Mouse (Mus musculus): ENCODE data around the gene Slamf9. TPM values are rescaled to one million over a fixed set of nuclear protein-coding genes. Genes with fewer than 3 reads are reported as not detected.

The Slamf9 gene
- 0.27 and 0.40 TPM in 2 replicates for polyA plus RNA-seq (2016; fragmentation: Nextera tagmentation; extraction: Ambion mirVana)

GRCm38 (mm10) chr1:172475054-172475741, at the start of gene Slamf9:
Slamf9 (plus strand) TSS chr1:172475358.
- Histone ChIP-seq H3K36me3 (no peaks in the 10 kb centered on the region), H3K4me3 (no peak within 1 kb of the TSS), H3K9me3 (replicated peaks) (no peaks in the 10 kb centered on the region), H3K27me3 (no peaks in the 10 kb centered on the region), H3K9ac (no peak within 1 kb of the TSS), H3K4me2 (replicated peaks) (no peak within 1 kb of the TSS), H3K4me1 (no peaks in the 10 kb centered on the region), H3K27ac (no peak within 1 kb of the TSS)
- WGBS: 74% methylated on average over 7 of the region's 7 CpGs
- ATAC-seq (ENCODE audit: low FRiP score): no peak

- no peaks in the 10 kb centered on the region for H3K9me3 ChIP-seq (replicated peaks)
- H3K4me3 ChIP-seq: no peak overlapping the region
- no peak overlapping the region for H3K27ac ChIP-seq
- no peaks in the 10 kb centered on the region for H3K4me1 ChIP-seq
- no peak overlapping the region for H3K9ac ChIP-seq
- no peaks in the 10 kb centered on the region for H3K36me3 ChIP-seq
- 48% methylated on average over 1 of the region's 1 CpGs for WGBS
- no peak for ATAC-seq (ENCODE audit: low FRiP score)
- no peaks in the 10 kb centered on the region for H3K27me3 ChIP-seq
- no peak overlapping the region for H3K4me2 ChIP-seq (replicated peaks)
Observed at GRCm38 (mm10) chr1:172426419-172426818, 48.7 kb upstream of the Slamf9 start.

GRCm38 (mm10) chr1:172427841-172428240, 47.3 kb upstream of the Slamf9 start:
- no peak overlapping the region for H3K9ac ChIP-seq
- H3K36me3 ChIP-seq: no peaks in the 10 kb centered on the region
- H3K4me2 ChIP-seq (replicated peaks): no peak overlapping the region
- H3K4me3 ChIP-seq: no peak overlapping the region
- WGBS: 92% methylated on average over 3 of the region's 3 CpGs
- no peak overlapping the region for H3K27ac ChIP-seq
- no peaks in the 10 kb centered on the region for H3K9me3 ChIP-seq (replicated peaks)
- H3K4me1 ChIP-seq: no peaks in the 10 kb centered on the region
- ATAC-seq (ENCODE audit: low FRiP score): no peak
- H3K27me3 ChIP-seq: no peaks in the 10 kb centered on the region

- ATAC-seq (ENCODE audit: low FRiP score): no peak
- no peak overlapping the region for H3K9ac ChIP-seq
- 71% methylated on average over 1 of the region's 1 CpGs for WGBS
- no peaks in the 10 kb centered on the region for H3K36me3 ChIP-seq
- no peak overlapping the region for H3K27ac ChIP-seq
- no peak overlapping the region for H3K4me2 ChIP-seq (replicated peaks)
- no peaks in the 10 kb centered on the region for H3K27me3 ChIP-seq
- no peak overlapping the region for H3K4me3 ChIP-seq
- no peaks in the 10 kb centered on the region for H3K4me1 ChIP-seq
- no peaks in the 10 kb centered on the region for H3K9me3 ChIP-seq (replicated peaks)
Observed at GRCm38 (mm10) chr1:172428614-172429013, 46.5 kb upstream of the Slamf9 start.

GRCm38 (mm10) chr1:172430731-172431220, 44.4 kb upstream of the Slamf9 start:
- no peak overlapping the region for H3K27ac ChIP-seq
- H3K4me3 ChIP-seq: no peak overlapping the region
- no peak overlapping the region for H3K9ac ChIP-seq
- no peak for ATAC-seq (ENCODE audit: low FRiP score)
- H3K4me1 ChIP-seq: no peaks in the 10 kb centered on the region
- no peaks in the 10 kb centered on the region for H3K27me3 ChIP-seq
- H3K9me3 ChIP-seq (replicated peaks): no peaks in the 10 kb centered on the region
- WGBS: 55% methylated on average over 9 of the region's 9 CpGs
- H3K36me3 ChIP-seq: no peaks in the 10 kb centered on the region
- H3K4me2 ChIP-seq (replicated peaks): no peak overlapping the region

GRCm38 (mm10) chr1:172431836-172432586, 43.1 kb upstream of the Slamf9 start:
- no peak overlapping the region for H3K9ac ChIP-seq
- H3K27ac ChIP-seq: no peak overlapping the region
- H3K36me3 ChIP-seq: no peaks in the 10 kb centered on the region
- no peak overlapping the region for H3K4me2 ChIP-seq (replicated peaks)
- H3K27me3 ChIP-seq: no peaks in the 10 kb centered on the region
- WGBS: 51% methylated on average over 4 of the region's 4 CpGs
- ATAC-seq (ENCODE audit: low FRiP score): no peak
- no peaks in the 10 kb centered on the region for H3K9me3 ChIP-seq (replicated peaks)
- H3K4me3 ChIP-seq: no peak overlapping the region
- no peaks in the 10 kb centered on the region for H3K4me1 ChIP-seq

- no peak overlapping the region for H3K4me3 ChIP-seq
- no peaks in the 10 kb centered on the region for H3K4me1 ChIP-seq
- no peak for ATAC-seq (ENCODE audit: low FRiP score)
- H3K36me3 ChIP-seq: no peaks in the 10 kb centered on the region
- no peak overlapping the region for H3K27ac ChIP-seq
- H3K27me3 ChIP-seq: no peaks in the 10 kb centered on the region
- H3K4me2 ChIP-seq (replicated peaks): no peak overlapping the region
- H3K9me3 ChIP-seq (replicated peaks): no peaks in the 10 kb centered on the region
- no peak overlapping the region for H3K9ac ChIP-seq
- 89% methylated on average over 3 of the region's 3 CpGs for WGBS
Observed at GRCm38 (mm10) chr1:172432587-172432955, 42.6 kb upstream of the Slamf9 start.

- Histone ChIP-seq H3K4me1 (no peaks in the 10 kb centered on the region), H3K9me3 (replicated peaks) (no peaks in the 10 kb centered on the region), H3K27ac (no peak overlapping the region), H3K4me2 (replicated peaks) (no peak overlapping the region), H3K9ac (no peak overlapping the region), H3K4me3 (no peak overlapping the region), H3K27me3 (no peaks in the 10 kb centered on the region), H3K36me3 (no peaks in the 10 kb centered on the region)
- no peak for ATAC-seq (ENCODE audit: low FRiP score)
- 89% methylated on average over 20 of the region's 20 CpGs for WGBS
Observed at GRCm38 (mm10) chr1:172433012-172433850, 41.9 kb upstream of the Slamf9 start.

- ATAC-seq (ENCODE audit: low FRiP score): no peak
- H3K9me3 ChIP-seq (replicated peaks): no peaks in the 10 kb centered on the region
- H3K27ac ChIP-seq: no peak overlapping the region
- 88% methylated on average over 4 of the region's 4 CpGs for WGBS
- no peaks in the 10 kb centered on the region for H3K4me1 ChIP-seq
- no peak overlapping the region for H3K4me2 ChIP-seq (replicated peaks)
- H3K36me3 ChIP-seq: no peaks in the 10 kb centered on the region
- H3K4me3 ChIP-seq: no peak overlapping the region
- H3K27me3 ChIP-seq: no peaks in the 10 kb centered on the region
- H3K9ac ChIP-seq: no peak overlapping the region
Observed at GRCm38 (mm10) chr1:172433851-172434165, 41.4 kb upstream of the Slamf9 start.

- H3K9ac ChIP-seq: no peak overlapping the region
- no peak overlapping the region for H3K4me3 ChIP-seq
- no peak overlapping the region for H3K4me2 ChIP-seq (replicated peaks)
- H3K36me3 ChIP-seq: no peaks in the 10 kb centered on the region
- H3K27me3 ChIP-seq: no peaks in the 10 kb centered on the region
- 60% methylated on average over 6 of the region's 6 CpGs for WGBS
- no peaks in the 10 kb centered on the region for H3K9me3 ChIP-seq (replicated peaks)
- no peaks in the 10 kb centered on the region for H3K4me1 ChIP-seq
- ATAC-seq (ENCODE audit: low FRiP score): no peak
- H3K27ac ChIP-seq: no peak overlapping the region
Observed at GRCm38 (mm10) chr1:172436785-172437184, 38.4 kb upstream of the Slamf9 start.

GRCm38 (mm10) chr1:172438621-172439020, 36.5 kb upstream of the Slamf9 start:
- no peaks in the 10 kb centered on the region for H3K4me1 ChIP-seq
- no peak for ATAC-seq (ENCODE audit: low FRiP score)
- no peak overlapping the region for H3K27ac ChIP-seq
- no peak overlapping the region for H3K4me3 ChIP-seq
- H3K36me3 ChIP-seq: no peaks in the 10 kb centered on the region
- WGBS: 93% methylated on average over 2 of the region's 2 CpGs
- H3K9me3 ChIP-seq (replicated peaks): no peaks in the 10 kb centered on the region
- H3K27me3 ChIP-seq: no peaks in the 10 kb centered on the region
- H3K9ac ChIP-seq: no peak overlapping the region
- no peak overlapping the region for H3K4me2 ChIP-seq (replicated peaks)

GRCm38 (mm10) chr1:172440521-172440920, 34.6 kb upstream of the Slamf9 start:
- ATAC-seq (ENCODE audit: low FRiP score): no peak
- WGBS: 89% methylated on average over 3 of the region's 3 CpGs
- no peaks in the 10 kb centered on the region for H3K9me3 ChIP-seq (replicated peaks)

More at GRCm38 (mm10) chr1:172440521-172440920, 34.6 kb upstream of the Slamf9 start:
- H3K4me1 ChIP-seq: no peaks in the 10 kb centered on the region
- no peaks in the 10 kb centered on the region for H3K27me3 ChIP-seq
- no peak overlapping the region for H3K4me2 ChIP-seq (replicated peaks)
- H3K27ac ChIP-seq: no peak overlapping the region
- H3K9ac ChIP-seq: no peak overlapping the region
- no peaks in the 10 kb centered on the region for H3K36me3 ChIP-seq
- H3K4me3 ChIP-seq: no peak overlapping the region
